Mouse (Mus musculus): Measurements from ENCODE around the gene Tmem255b. TPM values are rescaled to one million over a fixed set of nuclear protein-coding genes. Genes with fewer than 3 reads are reported as not detected.

Gene Tmem255b
- total RNA-seq, 2 experiments from 2014 or later, result 2.7 to 2.8 TPM

DNA sequence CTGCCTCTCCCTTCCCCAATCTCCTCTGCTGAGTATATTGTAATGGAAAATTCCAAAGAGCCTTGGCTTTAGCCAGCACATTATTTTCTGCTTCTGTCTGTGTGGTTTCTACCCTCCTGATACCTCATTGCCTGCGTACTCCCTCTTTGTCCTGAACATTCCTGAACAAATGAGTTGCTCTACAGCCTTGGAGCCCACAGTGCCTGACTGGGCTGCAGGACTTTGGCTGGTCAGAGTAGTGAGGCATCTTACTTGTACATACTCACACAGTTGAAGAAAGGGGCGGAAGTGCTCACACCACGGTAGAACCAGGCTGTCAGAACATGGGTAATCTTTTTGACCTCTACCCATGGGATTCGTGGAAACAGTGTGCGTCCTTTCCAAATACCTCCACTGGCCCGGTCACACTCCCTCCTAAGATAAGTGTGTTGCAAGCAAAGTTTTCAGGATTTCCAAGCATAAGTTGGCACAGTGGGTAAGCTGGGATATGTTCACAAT, 82.3 kb downstream of the Tmem255b start:
- no peak for DNase-seq
- intact Hi-C loops (cut with DNase I), result no loop called here

Other genes with a start within 250 kb of the Tmem255b start
- 10 to 100 TPM; 10.8 to 13.1 TPM for gene Grtp1, start 234.6 kb upstream of the Tmem255b start, total RNA-seq (2021)
- gene Adprhl1, start 181.0 kb upstream of the Tmem255b start, total RNA-seq (2021), result 10 to 100 TPM; 47.4 to 71.2 TPM
- 10 to 100 TPM; 72.0 to 72.2 TPM for gene Dcun1d2, start 147.1 kb upstream of the Tmem255b start, total RNA-seq (2021)
- gene Tmco3, start 147.0 kb upstream of the Tmem255b start, total RNA-seq (2021), result 10 to 100 TPM; 12.0 to 12.7 TPM
- gene Tfdp1, start 96.4 kb upstream of the Tmem255b start, total RNA-seq (2021), result 10 to 100 TPM; 47.3 to 55.3 TPM
- not detected for gene Atp4b, start 38.4 kb upstream of the Tmem255b start, total RNA-seq (2021)
- gene Grk1, start 30.1 kb upstream of the Tmem255b start, total RNA-seq (2021), result under 1 TPM in 1 of 2 experiments, not detected in 1; 0.03 TPM
- 10 to 100 TPM; 55.1 to 58.8 TPM for gene Gas6, start 59.3 kb downstream of the Tmem255b start, total RNA-seq (2021)
- gene 1700029H14Rik, start 127.3 kb downstream of the Tmem255b start, total RNA-seq (2021), result not detected
- 10 to 100 TPM in 1 of 2 experiments, 1 to 10 TPM in 1; 7.5 to 11.8 TPM for gene Rasa3, start 242.4 kb downstream of the Tmem255b start, total RNA-seq (2021)

Measured in gastrocnemius, postnatal 36 days (tissue).